Mouse (Mus musculus): ENCODE measurements around the gene Rnf39.

Rnf39 gene

GRCm38 (mm10) chr17:36992336-36993104 is 49.8 kb downstream of the Rnf39 start:
- no peak for TF ChIP-seq GATA4 (IDR thresholded peaks at IDR 0.05; ENCODE audit: insufficient replicate concordance, low read length)

GRCm38 (mm10) chr17:36993770-36994325 is 51.1 kb downstream of the Rnf39 start:
- no peak for TF ChIP-seq GATA4 (IDR thresholded peaks at IDR 0.05; ENCODE audit: insufficient replicate concordance, low read length)

- no peak for TF ChIP-seq GATA4 (IDR thresholded peaks at IDR 0.05; ENCODE audit: insufficient replicate concordance, low read length)
Measured at GRCm38 (mm10) chr17:36994528-36994927, 51.8 kb downstream of the Rnf39 start.

- TF ChIP-seq GATA4 (IDR thresholded peaks at IDR 0.05; ENCODE audit: insufficient replicate concordance, low read length) = no peak
Measured at GRCm38 (mm10) chr17:36995448-36995847, 52.7 kb downstream of the Rnf39 start.

- peak; percentile 17; the same call in 1 of the 2 replicates for TF ChIP-seq GATA4 (IDR thresholded peaks at IDR 0.05; ENCODE audit: insufficient replicate concordance, low read length)
Measured at GRCm38 (mm10) chr17:36997033-36997735, 54.5 kb downstream of the Rnf39 start.
